In genomic region chr1:88276524-88277097, GRCm38 (mm10) we compare ENCODE assay signal across 8 mouse cellular contexts. TPM values are rescaled to one million over a fixed set of nuclear protein-coding genes. Genes with fewer than 3 reads are reported as not detected.
DNase-seq lines count a peak whose midpoint lies in the region; ATAC-seq and TF ChIP-seq lines count a peak whose summit lies in the region.

No protein-coding gene starts in this region.

- no peaks in the 10 kb centered on the region for H3K27me3 ChIP-seq in midbrain, postnatal 0 days (ENCODE audit: insufficient read depth, low read length)

- 0 out of 2 replicates have a peak, but pooled peaks cover 3% of the 10 kb centered on the region for H3K9me3 ChIP-seq in midbrain, postnatal 0 days (ENCODE audit: low read length)

- H3K4me2 ChIP-seq in midbrain, postnatal 0 days (ENCODE audit: low read depth, low read length, poor library complexity, severe bottlenecking) = peak overlapping the region; percentile 67

- ATAC-seq in cerebellum, adult (ENCODE audit: insufficient number of reproducible peaks, low FRiP score, low TSS enrichment) = peak; percentile 9; the same call in 1 of the 2 replicates
- ATAC-seq in midbrain, postnatal 0 days (ENCODE audit: low FRiP score) = peak; percentile 33

- peaks cover 16% of the 10 kb centered on the region for H3K36me3 ChIP-seq in midbrain, postnatal 0 days (ENCODE audit: insufficient read depth, low read length)

- peak overlapping the region; percentile 52 for H3K27ac ChIP-seq in midbrain, postnatal 0 days (ENCODE audit: low read depth, low read length)

- 23% methylated on average over 10 of the region's 10 CpGs for WGBS in midbrain, postnatal 0 days

- H3K4me1 ChIP-seq in midbrain, postnatal 0 days (ENCODE audit: insufficient read depth, low read length) = peaks cover 11% of the 10 kb centered on the region

- no peak for DNase-seq in cerebellum, postnatal 36 days
- DNase-seq in thymus, postnatal 14 days = peak; percentile 28
- no peak for DNase-seq in thymus, postnatal 10 days (ENCODE audit: low spot score in 2 of 2)
- peak; percentile 49 for DNase-seq in kidney, postnatal 10 days
- no peak for DNase-seq in midbrain, postnatal 0 days (ENCODE audit: low spot score)
- no peak for DNase-seq in adrenal gland, postnatal 25 days
- no peak for DNase-seq in urinary bladder, postnatal 25 days (ENCODE audit: low spot score)

- H3K4me3 ChIP-seq in midbrain, postnatal 0 days (ENCODE audit: low read depth, low read length) = peak overlapping the region; percentile 49

- TF ChIP-seq CTCF in midbrain, postnatal 0 days (IDR thresholded peaks at IDR 0.05) = no peak

- H3K9ac ChIP-seq in midbrain, postnatal 0 days (replicated peaks; ENCODE audit: low read length, poor library complexity, severe bottlenecking) = peak overlapping the region; percentile 64

RNA-seq across cellular contexts. Expression of gene Hjurp, which starts 0.8 kb away (rescaled TPM):
- total RNA-seq in midbrain, postnatal 0 days (2014; rRNA removed) = 88.0 and 96.8 TPM in 2 replicates
- polyA plus RNA-seq in midbrain, postnatal 0 days (2015; fragmentation: Nextera tagmentation; extraction: Ambion mirVana) = 42.3 and 45.9 TPM in 2 replicates
- 58.4 and 64.0 TPM in 2 replicates for total RNA-seq in adrenal gland, postnatal 25 days (2021)

RNA-seq across cellular contexts. Expression of gene Trpm8, which starts 0.8 kb away (rescaled TPM):
- 1.2 TPM in 2 replicates for total RNA-seq in midbrain, postnatal 0 days (2014; rRNA removed)
- polyA plus RNA-seq in midbrain, postnatal 0 days (2015; fragmentation: Nextera tagmentation; extraction: Ambion mirVana) = 0.21 and 0.29 TPM in 2 replicates
- not detected in 2 replicates for total RNA-seq in adrenal gland, postnatal 25 days (2021)

RNA-seq across cellular contexts. Expression of gene Mroh2a, which starts 49.8 kb away (rescaled TPM):
- not detected in 2 replicates for total RNA-seq in midbrain, postnatal 0 days (2014; rRNA removed)
- 0.56 and 1.2 TPM in 2 replicates for polyA plus RNA-seq in midbrain, postnatal 0 days (2015; fragmentation: Nextera tagmentation; extraction: Ambion mirVana)
- total RNA-seq in adrenal gland, postnatal 25 days (2021) = 0.33 TPM in 1 of 2 replicates, not detected in the other

Comparison
In these comparisons a context has a peak if more than half of its experiments do, and no peak if none do; other contexts are left out.
1. DNase-seq: peak in thymus, postnatal 14 days (single experiment) and kidney, postnatal 10 days (single experiment); none in cerebellum, postnatal 36 days (0 of 2), thymus, postnatal 10 days (0 of 2), midbrain, postnatal 0 days (single experiment), adrenal gland, postnatal 25 days (single experiment) and urinary bladder, postnatal 25 days (single experiment).